Mouse (Mus musculus): ENCODE data around the gene Fank1. TPM values are rescaled to one million over a fixed set of nuclear protein-coding genes. Genes with fewer than 3 reads are reported as not detected.

Gene Fank1
- polyA plus RNA-seq, 2 experiments, result 0.30 to 0.31 TPM

DNA sequence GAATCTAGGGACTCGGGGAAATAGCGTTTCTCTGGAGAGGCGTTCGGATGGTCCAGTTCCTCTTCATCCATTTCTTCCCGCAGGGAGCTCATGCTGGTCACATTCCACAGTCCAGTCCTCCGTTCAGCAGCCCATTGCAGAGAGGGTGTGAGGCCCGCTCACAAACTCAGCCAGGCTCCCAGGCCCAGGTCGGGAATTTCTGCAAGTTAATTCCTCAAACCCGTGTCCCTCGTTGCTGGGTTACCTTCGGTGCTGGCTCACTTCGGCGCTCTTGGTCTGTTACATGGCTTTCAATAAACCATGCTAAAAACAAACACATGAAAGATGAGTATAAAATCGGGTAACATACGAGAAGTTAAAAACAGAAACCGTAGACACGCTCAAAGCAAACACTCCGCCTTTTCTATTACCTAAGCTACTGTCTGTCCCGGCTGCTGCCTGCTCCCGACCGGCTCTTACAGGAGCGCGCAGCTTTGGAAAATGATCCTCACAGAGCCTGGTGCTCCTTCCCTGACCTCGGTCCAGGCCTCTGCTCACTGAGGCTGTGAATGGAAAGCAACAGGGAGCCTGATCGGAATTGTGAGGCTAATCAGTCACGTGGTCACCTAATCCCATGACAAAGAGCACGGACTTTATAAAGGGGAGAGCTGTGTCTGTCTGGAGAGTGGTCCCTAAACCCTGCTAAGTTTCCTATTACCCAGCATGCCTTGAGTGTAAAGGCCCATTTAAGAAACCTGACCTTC lies 16.9 kb upstream of the Fank1 start:
- peaks cover 7% of the 10 kb centered on the region for H3K4me1 ChIP-seq (ENCODE audit: control insufficient read depth, insufficient read depth, low read length)
- no peaks in the 10 kb centered on the region for H3K36me3 ChIP-seq (ENCODE audit: control insufficient read depth, insufficient read depth, low read length)
- ATAC-seq (ENCODE audit: low FRiP score, low read depth) (peak; percentile 77; the same call in 1 of the 2 replicates), DNase-seq (ENCODE audit: low spot score) (no peak)
- WGBS, result 12% methylated on average over 27 of the region's 27 CpGs
- peak overlapping the region; percentile 22; the same call in 1 of the 2 replicates for H3K4me2 ChIP-seq (replicated peaks; ENCODE audit: low read depth, low read length, severe bottlenecking)
- TF ChIP-seq POLR2A (IDR thresholded peaks at IDR 0.05; ENCODE audit: borderline replicate concordance, extremely low read depth, insufficient read depth, insufficient read length), result no peak
- H3K9me3 ChIP-seq (ENCODE audit: control insufficient read depth, low read length), result no peaks in the 10 kb centered on the region
- H3K9ac ChIP-seq (ENCODE audit: low read depth, low read length, severe bottlenecking), result peak overlapping the region; percentile 22; the same call in 1 of the 2 replicates
- H3K4me3 ChIP-seq (replicated peaks; ENCODE audit: low read length), result 0 out of 2 replicates have a peak overlapping the region, but pooled peaks have one; percentile 0
- H3K27ac ChIP-seq (replicated peaks; ENCODE audit: low read depth, low read length), result no peak overlapping the region
- no peaks in the 10 kb centered on the region for H3K27me3 ChIP-seq (ENCODE audit: control insufficient read depth, insufficient read depth, low read length)

DNA sequence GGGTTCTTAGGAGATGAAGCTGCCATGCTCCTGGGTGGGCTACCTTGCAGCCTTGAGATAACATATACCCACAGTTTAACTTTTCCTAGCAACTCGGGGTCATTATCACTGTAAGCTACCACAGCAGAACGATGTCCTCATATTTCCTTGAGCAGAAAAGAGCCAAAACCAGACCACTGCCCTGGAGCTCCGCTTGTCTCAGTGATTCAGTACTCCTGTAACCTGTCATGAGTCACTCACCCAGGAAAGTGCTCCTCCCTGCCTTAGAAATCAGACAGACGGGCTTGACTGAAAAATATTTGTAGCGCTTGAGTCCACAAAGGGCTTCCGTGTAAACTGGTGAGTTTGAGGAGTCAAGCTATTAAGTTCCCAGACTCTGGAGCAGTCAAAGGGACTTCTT lies 14.0 kb upstream of the Fank1 start:
- Histone ChIP-seq H3K36me3 (ENCODE audit: control insufficient read depth, insufficient read depth, low read length) (no peaks in the 10 kb centered on the region), H3K4me1 (ENCODE audit: control insufficient read depth, insufficient read depth, low read length) (peaks cover 7% of the 10 kb centered on the region), H3K27me3 (ENCODE audit: control insufficient read depth, insufficient read depth, low read length) (no peaks in the 10 kb centered on the region), H3K4me3 (replicated peaks; ENCODE audit: low read length) (no peak overlapping the region), H3K4me2 (replicated peaks; ENCODE audit: low read depth, low read length, severe bottlenecking) (no peak overlapping the region), H3K27ac (replicated peaks; ENCODE audit: low read depth, low read length) (no peak overlapping the region), H3K9me3 (ENCODE audit: control insufficient read depth, low read length) (no peaks in the 10 kb centered on the region), H3K9ac (ENCODE audit: low read depth, low read length, severe bottlenecking) (no peak overlapping the region)
- 90% methylated on average over 6 of the region's 6 CpGs for WGBS
- ATAC-seq (ENCODE audit: low FRiP score, low read depth) (no peak), DNase-seq (ENCODE audit: low spot score) (no peak)
- no peak for TF ChIP-seq POLR2A (IDR thresholded peaks at IDR 0.05; ENCODE audit: borderline replicate concordance, extremely low read depth, insufficient read depth, insufficient read length)

DNA sequence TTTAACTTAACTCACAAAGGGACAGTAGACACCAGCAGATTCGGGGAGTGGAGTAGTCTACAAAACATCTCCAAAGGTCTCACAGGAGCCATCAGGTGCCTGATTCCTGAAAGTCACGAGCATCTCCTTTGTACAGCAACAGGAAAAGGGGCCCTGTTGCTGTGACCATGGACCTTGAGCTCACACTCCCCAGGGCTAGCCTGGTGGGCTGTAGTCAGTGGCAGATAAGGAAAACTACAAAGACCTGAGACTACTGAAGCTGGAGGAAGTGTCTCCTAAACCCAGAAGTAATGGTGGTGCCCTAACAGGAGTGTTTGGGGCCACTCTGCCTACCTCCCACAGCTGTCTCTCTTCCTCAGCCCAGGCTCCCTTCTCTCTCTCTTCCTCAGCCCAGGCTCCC lies 12.2 kb upstream of the Fank1 start:
- H3K27me3 ChIP-seq (ENCODE audit: control insufficient read depth, insufficient read depth, low read length), result no peaks in the 10 kb centered on the region
- no peak overlapping the region for H3K27ac ChIP-seq (replicated peaks; ENCODE audit: low read depth, low read length)
- WGBS, result 75% methylated on average over 2 of the region's 2 CpGs
- no peak for DNase-seq (ENCODE audit: low spot score)
- no peak overlapping the region for H3K9ac ChIP-seq (ENCODE audit: low read depth, low read length, severe bottlenecking)
- no peak for TF ChIP-seq POLR2A (IDR thresholded peaks at IDR 0.05; ENCODE audit: borderline replicate concordance, extremely low read depth, insufficient read depth, insufficient read length)
- H3K36me3 ChIP-seq (ENCODE audit: control insufficient read depth, insufficient read depth, low read length), result no peaks in the 10 kb centered on the region
- H3K4me1 ChIP-seq (ENCODE audit: control insufficient read depth, insufficient read depth, low read length), result peaks cover 7% of the 10 kb centered on the region
- H3K4me2 ChIP-seq (replicated peaks; ENCODE audit: low read depth, low read length, severe bottlenecking), result no peak overlapping the region
- H3K4me3 ChIP-seq (replicated peaks; ENCODE audit: low read length), result no peak overlapping the region
- no peak for ATAC-seq (ENCODE audit: low FRiP score, low read depth)
- no peaks in the 10 kb centered on the region for H3K9me3 ChIP-seq (ENCODE audit: control insufficient read depth, low read length)

GRCm38 (mm10) chr7:133765240-133765848 lies 11.3 kb upstream of the Fank1 start:
- 75% methylated on average over 10 of the region's 10 CpGs for WGBS
- ATAC-seq (ENCODE audit: low FRiP score, low read depth), result no peak
- no peaks in the 10 kb centered on the region for H3K9me3 ChIP-seq (ENCODE audit: control insufficient read depth, low read length)

DNA sequence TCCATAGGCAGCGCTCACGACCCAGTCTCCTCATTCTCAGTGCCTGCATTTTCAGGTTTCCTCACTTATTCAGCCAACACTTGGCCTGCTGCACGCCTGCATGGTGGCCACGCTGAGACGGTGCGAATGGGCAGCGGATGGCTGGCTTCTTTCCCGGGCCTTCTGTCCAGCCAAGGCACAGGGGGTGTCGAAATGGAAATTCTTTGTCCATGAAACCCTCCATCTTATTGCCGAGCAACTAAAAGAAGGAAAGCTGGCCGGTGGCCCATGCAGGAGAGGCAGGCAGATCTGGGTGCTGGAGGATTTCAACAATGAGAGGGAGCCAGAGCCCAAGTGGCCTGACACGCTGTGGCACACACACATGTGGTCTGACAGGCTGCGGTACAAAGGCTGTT lies 10.8 kb upstream of the Fank1 start:
- Histone ChIP-seq H3K4me3 (replicated peaks; ENCODE audit: low read length) (no peak overlapping the region), H3K36me3 (ENCODE audit: control insufficient read depth, insufficient read depth, low read length) (no peaks in the 10 kb centered on the region), H3K27me3 (ENCODE audit: control insufficient read depth, insufficient read depth, low read length) (no peaks in the 10 kb centered on the region), H3K9me3 (ENCODE audit: control insufficient read depth, low read length) (no peaks in the 10 kb centered on the region), H3K9ac (ENCODE audit: low read depth, low read length, severe bottlenecking) (no peak overlapping the region), H3K27ac (replicated peaks; ENCODE audit: low read depth, low read length) (no peak overlapping the region), H3K4me2 (replicated peaks; ENCODE audit: low read depth, low read length, severe bottlenecking) (no peak overlapping the region), H3K4me1 (ENCODE audit: control insufficient read depth, insufficient read depth, low read length) (no peaks in the 10 kb centered on the region)
- 87% methylated on average over 13 of the region's 13 CpGs for WGBS
- no peak for ATAC-seq (ENCODE audit: low FRiP score, low read depth)
- no peak for TF ChIP-seq POLR2A (IDR thresholded peaks at IDR 0.05; ENCODE audit: borderline replicate concordance, extremely low read depth, insufficient read depth, insufficient read length)
- DNase-seq (ENCODE audit: low spot score), result no peak

More at GRCm38 (mm10) chr7:133765240-133765848, 11.3 kb upstream of the Fank1 start:
- Histone ChIP-seq H3K36me3 (ENCODE audit: control insufficient read depth, insufficient read depth, low read length) (no peaks in the 10 kb centered on the region), H3K9ac (ENCODE audit: low read depth, low read length, severe bottlenecking) (no peak overlapping the region), H3K4me3 (replicated peaks; ENCODE audit: low read length) (no peak overlapping the region), H3K4me2 (replicated peaks; ENCODE audit: low read depth, low read length, severe bottlenecking) (no peak overlapping the region), H3K27ac (replicated peaks; ENCODE audit: low read depth, low read length) (no peak overlapping the region), H3K4me1 (ENCODE audit: control insufficient read depth, insufficient read depth, low read length) (no peaks in the 10 kb centered on the region), H3K27me3 (ENCODE audit: control insufficient read depth, insufficient read depth, low read length) (no peaks in the 10 kb centered on the region)
- no peak for DNase-seq (ENCODE audit: low spot score)
- no peak for TF ChIP-seq POLR2A (IDR thresholded peaks at IDR 0.05; ENCODE audit: borderline replicate concordance, extremely low read depth, insufficient read depth, insufficient read length)
